Mouse (Mus musculus) thymus, postnatal 36 days (tissue): ENCODE measurements around the gene Dapk2.
A peak's percentile ranks its signal among the peaks of the same experiment; 100 is the strongest.
"Not testable (repeated sequence)": the region's sequence is repeated elsewhere in the genome, so short reads cannot be mapped to it uniquely, and the experiment has no call there.

ENCODE experiments used
- DNase-seq, 2 experiments: peaks; one replicate each; pipeline ENCODE4 v3.0.0; 2022; ENCODE audit warnings: mixed read lengths in 2 of 2

Dapk2 gene

GRCm38 (mm10) chr9:66280496-66280895, 122.5 kb downstream of the Dapk2 start:
- peak; percentile 59 to 66 for DNase-seq

GRCm38 (mm10) chr9:66281501-66281951, 123.5 kb downstream of the Dapk2 start:
- peak; percentile 76 to 82 for DNase-seq

GRCm38 (mm10) chr9:66282582-66282981, 124.6 kb downstream of the Dapk2 start:
- no peak for DNase-seq

GRCm38 (mm10) chr9:66283565-66284203, 125.7 kb downstream of the Dapk2 start:
- peak; percentile 68 to 74 for DNase-seq

GRCm38 (mm10) chr9:66285241-66285640, 127.2 kb downstream of the Dapk2 start:
- DNase-seq = not testable (repeated sequence)

- no peak for DNase-seq
Measured at GRCm38 (mm10) chr9:66285901-66286300, 127.9 kb downstream of the Dapk2 start.

- no peak for DNase-seq
Measured at GRCm38 (mm10) chr9:66290727-66291126, 132.7 kb downstream of the Dapk2 start.

GRCm38 (mm10) chr9:66293319-66293718, 135.3 kb downstream of the Dapk2 start:
- DNase-seq = no peak

- DNase-seq = no peak
Measured at GRCm38 (mm10) chr9:66294227-66294626, 136.2 kb downstream of the Dapk2 start.

GRCm38 (mm10) chr9:66294980-66295410, 137.0 kb downstream of the Dapk2 start:
- no peak for DNase-seq

- no peak for DNase-seq
Measured at GRCm38 (mm10) chr9:66295577-66296120, 137.6 kb downstream of the Dapk2 start.

GRCm38 (mm10) chr9:66298783-66299182, 140.8 kb downstream of the Dapk2 start:
- DNase-seq = no peak

GRCm38 (mm10) chr9:66300448-66301027, 142.5 kb downstream of the Dapk2 start:
- DNase-seq = no peak

- no peak for DNase-seq
Measured at GRCm38 (mm10) chr9:66304320-66305090, 146.5 kb downstream of the Dapk2 start.

- peak; percentile 42 to 46 for DNase-seq
Measured at GRCm38 (mm10) chr9:66305121-66306112, 147.4 kb downstream of the Dapk2 start.

- no peak for DNase-seq
Measured at GRCm38 (mm10) chr9:66306414-66306813, 148.4 kb downstream of the Dapk2 start.

- no peak for DNase-seq
Measured at GRCm38 (mm10) chr9:66307341-66307740, 149.3 kb downstream of the Dapk2 start.

GRCm38 (mm10) chr9:66308741-66309140, 150.7 kb downstream of the Dapk2 start:
- DNase-seq = no peak

GRCm38 (mm10) chr9:66311458-66311857, 153.4 kb downstream of the Dapk2 start:
- no peak for DNase-seq

GRCm38 (mm10) chr9:66316603-66317002, 158.6 kb downstream of the Dapk2 start:
- DNase-seq = no peak
